Comparison of ENCODE assay signal across 8 mouse cellular contexts in the genomic region with DNA sequence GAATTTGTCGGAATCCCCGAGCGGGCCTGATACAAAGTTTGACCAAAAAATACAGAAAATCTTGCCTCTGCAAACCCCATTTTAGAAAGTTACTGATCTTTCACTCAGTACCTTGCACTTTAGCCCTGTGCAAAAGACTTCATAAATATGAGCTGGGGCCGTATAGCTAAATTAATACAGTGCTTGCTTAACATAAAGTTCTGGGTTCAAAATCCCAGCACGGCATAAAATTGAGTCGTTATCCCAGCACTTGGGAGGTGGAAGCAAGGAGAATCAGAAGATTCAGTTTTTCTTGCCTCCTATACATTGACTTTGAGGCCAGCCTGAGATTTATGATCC. TPM values are rescaled to one million over a fixed set of nuclear protein-coding genes. Genes with fewer than 3 reads are reported as not detected.
DNase-seq lines count a peak whose midpoint lies in the region; ATAC-seq and TF ChIP-seq lines count a peak whose summit lies in the region.

No protein-coding gene starts in this region.

- H3K4me3 ChIP-seq in heart, embryonic 13.5 days, result peak overlapping the region; percentile 80
- H3K4me3 ChIP-seq in G1E (ENCODE audit: low read depth, low read length), result peak overlapping the region; percentile 90
- peak overlapping the region; percentile 92 for H3K4me3 ChIP-seq in hindbrain, embryonic 13.5 days

- intact Hi-C loops in heart, postnatal 10 days (cut with DNase I), result loop anchor here (1.0 kb wide), 1 partner anchor 33 kb away; no protein-coding TSS in a partner anchor

- TF ChIP-seq CTCF in G1E (IDR thresholded peaks at IDR 0.05; ENCODE audit: low read depth, low read length), result no peak

- H3K27ac ChIP-seq in heart, embryonic 13.5 days (replicated peaks), result peak overlapping the region; percentile 93
- peak overlapping the region; percentile 55 for H3K27ac ChIP-seq in hindbrain, embryonic 13.5 days

- H3K9me3 ChIP-seq in heart, embryonic 13.5 days, result no peaks in the 10 kb centered on the region
- no peaks in the 10 kb centered on the region for H3K9me3 ChIP-seq in G1E (replicated peaks)
- no peaks in the 10 kb centered on the region for H3K9me3 ChIP-seq in hindbrain, embryonic 13.5 days

- ATAC-seq in heart, embryonic 13.5 days (ENCODE audit: extremely low read depth, insufficient number of reproducible peaks, low FRiP score, low TSS enrichment), result no peak
- no peak for ATAC-seq in G1E (ENCODE audit: extremely low read depth, insufficient number of reproducible peaks, low FRiP score, poor library complexity, severe bottlenecking)
- ATAC-seq in hindbrain, embryonic 13.5 days (ENCODE audit: low FRiP score), result peak; percentile 49; the same call in 1 of the 2 replicates
- ATAC-seq in megakaryocyte-erythroid progenitor cell, adult 5-6 weeks (replicated peaks; ENCODE audit: low FRiP score, low TSS enrichment, poor library complexity, severe bottlenecking), result peak; percentile 16; the same call in 1 of the 2 replicates

- no peak for DNase-seq in heart, postnatal 10 days
- no peak for DNase-seq in G1E (ENCODE audit: low spot score)
- DNase-seq in retina, embryonic 14.5 days (ENCODE audit: low spot score), result no peak
- no peak for DNase-seq in right cerebral cortex, postnatal 36 days (ENCODE audit: low spot score in 2 of 2)
- no peak for DNase-seq in embryo, embryonic 10.5 days (ENCODE audit: low spot score)

- peak overlapping the region; percentile 90 for H3K4me2 ChIP-seq in heart, embryonic 13.5 days
- H3K4me2 ChIP-seq in hindbrain, embryonic 13.5 days, result peak overlapping the region; percentile 90

- H3K36me3 ChIP-seq in heart, embryonic 13.5 days, result peaks cover 27% of the 10 kb centered on the region
- peaks cover 25% of the 10 kb centered on the region for H3K36me3 ChIP-seq in G1E (replicated peaks)
- H3K36me3 ChIP-seq in hindbrain, embryonic 13.5 days, result peaks cover 19% of the 10 kb centered on the region; the same call in 1 of the 2 replicates

- H3K27me3 ChIP-seq in heart, embryonic 13.5 days (replicated peaks), result no peaks in the 10 kb centered on the region
- no peaks in the 10 kb centered on the region for H3K27me3 ChIP-seq in G1E (ENCODE audit: insufficient read depth, low read length)
- H3K27me3 ChIP-seq in hindbrain, embryonic 13.5 days, result no peaks in the 10 kb centered on the region

- H3K9ac ChIP-seq in heart, embryonic 13.5 days, result peak overlapping the region; percentile 91
- H3K9ac ChIP-seq in hindbrain, embryonic 13.5 days, result peak overlapping the region; percentile 93

- 10% methylated on average over 6 of the region's 6 CpGs for WGBS in heart, embryonic 13.5 days
- 12% methylated on average over 6 of the region's 6 CpGs for WGBS in hindbrain, embryonic 13.5 days

- H3K4me1 ChIP-seq in heart, embryonic 13.5 days, result peaks cover 43% of the 10 kb centered on the region
- H3K4me1 ChIP-seq in G1E (ENCODE audit: insufficient read depth, low read depth, low read length), result peaks cover 59% of the 10 kb centered on the region
- peaks cover 41% of the 10 kb centered on the region for H3K4me1 ChIP-seq in hindbrain, embryonic 13.5 days (replicated peaks)

RNA-seq across cellular contexts. Expression of a gene that starts 0.3 kb away (rescaled TPM):
- 580 and 636 TPM in 2 replicates for polyA plus RNA-seq in heart, embryonic 13.5 days (2015; fragmentation: Nextera tagmentation; extraction: Ambion mirVana)
- total RNA-seq in heart, postnatal 10 days (2021), result 100 to 1,000 TPM; 419 to 457 TPM
- 361 and 367 TPM in 2 replicates for total RNA-seq in G1E (2014; fragmentation: Nextera tagmentation)
- 830 and 919 TPM in 2 replicates for total RNA-seq in G1E (2017)
- 138 and 154 TPM in 2 replicates for polyA plus RNA-seq in G1E (2012)
- 666 and 678 TPM in 2 replicates for polyA plus RNA-seq in hindbrain, embryonic 13.5 days (2015; fragmentation: Nextera tagmentation; extraction: Ambion mirVana)
- total RNA-seq in megakaryocyte-erythroid progenitor cell, adult 5-6 weeks (2014; fragmentation: Nextera tagmentation), result 163 and 243 TPM in 2 replicates
- 460 and 502 TPM in 2 replicates for total RNA-seq in megakaryocyte-erythroid progenitor cell, adult 5-6 weeks (2017)

RNA-seq across cellular contexts. Expression of a gene that starts 24.0 kb away (rescaled TPM):
- polyA plus RNA-seq in heart, embryonic 13.5 days (2015; fragmentation: Nextera tagmentation; extraction: Ambion mirVana), result 87.3 and 87.4 TPM in 2 replicates
- 10 to 100 TPM; 46.4 to 53.6 TPM for total RNA-seq in heart, postnatal 10 days (2021)
- 134 and 149 TPM in 2 replicates for total RNA-seq in G1E (2014; fragmentation: Nextera tagmentation)
- total RNA-seq in G1E (2017), result 315 and 326 TPM in 2 replicates
- polyA plus RNA-seq in G1E (2012), result 11.9 and 25.8 TPM in 2 replicates
- 109 and 110 TPM in 2 replicates for polyA plus RNA-seq in hindbrain, embryonic 13.5 days (2015; fragmentation: Nextera tagmentation; extraction: Ambion mirVana)
- 195 and 210 TPM in 2 replicates for total RNA-seq in megakaryocyte-erythroid progenitor cell, adult 5-6 weeks (2014; fragmentation: Nextera tagmentation)
- total RNA-seq in megakaryocyte-erythroid progenitor cell, adult 5-6 weeks (2017), result 594 and 624 TPM in 2 replicates

RNA-seq across cellular contexts. Expression of a gene that starts 33.6 kb away (rescaled TPM):
- 967 and 1,034 TPM in 2 replicates for polyA plus RNA-seq in heart, embryonic 13.5 days (2015; fragmentation: Nextera tagmentation; extraction: Ambion mirVana)
- 100 to 1,000 TPM; 420 to 430 TPM for total RNA-seq in heart, postnatal 10 days (2021)
- total RNA-seq in G1E (2014; fragmentation: Nextera tagmentation), result 113 and 129 TPM in 2 replicates
- 298 and 303 TPM in 2 replicates for total RNA-seq in G1E (2017)
- 14.8 and 16.1 TPM in 2 replicates for polyA plus RNA-seq in G1E (2012)
- 475 TPM in 2 replicates for polyA plus RNA-seq in hindbrain, embryonic 13.5 days (2015; fragmentation: Nextera tagmentation; extraction: Ambion mirVana)
- 158 and 208 TPM in 2 replicates for total RNA-seq in megakaryocyte-erythroid progenitor cell, adult 5-6 weeks (2014; fragmentation: Nextera tagmentation)
- total RNA-seq in megakaryocyte-erythroid progenitor cell, adult 5-6 weeks (2017), result 268 and 287 TPM in 2 replicates

RNA-seq across cellular contexts. Expression of a gene that starts 55.3 kb away (rescaled TPM):
- polyA plus RNA-seq in heart, embryonic 13.5 days (2015; fragmentation: Nextera tagmentation; extraction: Ambion mirVana), result 3.1 and 3.6 TPM in 2 replicates
- total RNA-seq in heart, postnatal 10 days (2021), result 1 to 10 TPM; 2.1 to 3.2 TPM
- 5.8 and 6.2 TPM in 2 replicates for total RNA-seq in G1E (2014; fragmentation: Nextera tagmentation)
- total RNA-seq in G1E (2017), result 5.0 and 5.9 TPM in 2 replicates
- 0.37 and 0.83 TPM in 2 replicates for polyA plus RNA-seq in G1E (2012)
- 4.8 and 5.4 TPM in 2 replicates for polyA plus RNA-seq in hindbrain, embryonic 13.5 days (2015; fragmentation: Nextera tagmentation; extraction: Ambion mirVana)
- 2.9 and 5.7 TPM in 2 replicates for total RNA-seq in megakaryocyte-erythroid progenitor cell, adult 5-6 weeks (2014; fragmentation: Nextera tagmentation)
- total RNA-seq in megakaryocyte-erythroid progenitor cell, adult 5-6 weeks (2017), result 2.5 and 3.3 TPM in 2 replicates

RNA-seq across cellular contexts. Expression of a gene that starts 56.4 kb away (rescaled TPM):
- 33.5 and 35.1 TPM in 2 replicates for polyA plus RNA-seq in heart, embryonic 13.5 days (2015; fragmentation: Nextera tagmentation; extraction: Ambion mirVana)
- total RNA-seq in heart, postnatal 10 days (2021), result 10 to 100 TPM; 32.8 to 40.0 TPM
- total RNA-seq in G1E (2014; fragmentation: Nextera tagmentation) (48.9 and 53.1 TPM in 2 replicates), G1E (2017) (13.9 and 19.6 TPM in 2 replicates)
- 1.6 and 1.8 TPM in 2 replicates for polyA plus RNA-seq in G1E (2012)
- 24.3 and 29.7 TPM in 2 replicates for polyA plus RNA-seq in hindbrain, embryonic 13.5 days (2015; fragmentation: Nextera tagmentation; extraction: Ambion mirVana)
- 26.8 and 30.1 TPM in 2 replicates for total RNA-seq in megakaryocyte-erythroid progenitor cell, adult 5-6 weeks (2014; fragmentation: Nextera tagmentation)
- 25.7 and 26.4 TPM in 2 replicates for total RNA-seq in megakaryocyte-erythroid progenitor cell, adult 5-6 weeks (2017)

Comparison
In these comparisons a context has a peak if more than half of its experiments do, and no peak if none do; other contexts are left out.
1. ATAC-seq: peak in hindbrain, embryonic 13.5 days (single experiment) and megakaryocyte-erythroid progenitor cell, adult 5-6 weeks (single experiment); none in heart, embryonic 13.5 days (single experiment) and G1E (single experiment).
2. Peak in every context shown above with its lines, with median percentiles within 50 percentile points of each other: H3K4me3 ChIP-seq.